Mouse (Mus musculus): ENCODE measurements around the gene Fdps. TPM values are rescaled to one million over a fixed set of nuclear protein-coding genes. Genes with fewer than 3 reads are reported as not detected.
"Not testable (repeated sequence)": the region's sequence is repeated elsewhere in the genome, so short reads cannot be mapped to it uniquely, and the experiment has no call there.

Fdps gene
- polyA plus RNA-seq, 1 experiment from 2014 or later = 332 TPM

GRCm38 (mm10) chr3:89084654-89085190 is 17.0 kb downstream of the Fdps start:
- Histone ChIP-seq H3K27me3 (ENCODE audit: control insufficient read depth, insufficient read depth, low read length) (peaks cover 9% of the 10 kb centered on the region), H3K4me2 (ENCODE audit: low read depth, low read length, severe bottlenecking) (no peak overlapping the region), H3K9ac (ENCODE audit: low read length) (no peak overlapping the region), H3K4me3 (ENCODE audit: low read depth, low read length) (no peak overlapping the region), H3K36me3 (ENCODE audit: control insufficient read depth, insufficient read depth, low read length) (no peaks in the 10 kb centered on the region), H3K9me3 (ENCODE audit: control insufficient read depth, low read length) (no peaks in the 10 kb centered on the region), H3K27ac (ENCODE audit: low read depth, low read length) (no peak overlapping the region), H3K4me1 (replicated peaks; ENCODE audit: control insufficient read depth, insufficient read depth, low read length) (peaks cover 6% of the 10 kb centered on the region; the same call in 1 of the 2 replicates)
- DNase-seq (ENCODE audit: low spot score) (no peak), ATAC-seq (replicated peaks; ENCODE audit: low FRiP score) (no peak)
- WGBS = 83% methylated on average over 12 of the region's 12 CpGs

GRCm38 (mm10) chr3:89084133-89084532 is 17.6 kb downstream of the Fdps start:
- DNase-seq (ENCODE audit: low spot score) (no peak), ATAC-seq (replicated peaks; ENCODE audit: low FRiP score) (no peak)
- Histone ChIP-seq H3K36me3 (ENCODE audit: control insufficient read depth, insufficient read depth, low read length) (peaks cover 3% of the 10 kb centered on the region; the same call in 1 of the 2 replicates), H3K9me3 (ENCODE audit: control insufficient read depth, low read length) (no peaks in the 10 kb centered on the region), H3K9ac (ENCODE audit: low read length) (no peak overlapping the region), H3K27me3 (ENCODE audit: control insufficient read depth, insufficient read depth, low read length) (peaks cover 8% of the 10 kb centered on the region), H3K4me3 (ENCODE audit: low read depth, low read length) (no peak overlapping the region), H3K4me2 (ENCODE audit: low read depth, low read length, severe bottlenecking) (no peak overlapping the region), H3K27ac (ENCODE audit: low read depth, low read length) (no peak overlapping the region), H3K4me1 (replicated peaks; ENCODE audit: control insufficient read depth, insufficient read depth, low read length) (0 out of 2 replicates have a peak, but pooled peaks cover 2% of the 10 kb centered on the region)
- WGBS = 84% methylated on average over 2 of the region's 2 CpGs

DNA sequence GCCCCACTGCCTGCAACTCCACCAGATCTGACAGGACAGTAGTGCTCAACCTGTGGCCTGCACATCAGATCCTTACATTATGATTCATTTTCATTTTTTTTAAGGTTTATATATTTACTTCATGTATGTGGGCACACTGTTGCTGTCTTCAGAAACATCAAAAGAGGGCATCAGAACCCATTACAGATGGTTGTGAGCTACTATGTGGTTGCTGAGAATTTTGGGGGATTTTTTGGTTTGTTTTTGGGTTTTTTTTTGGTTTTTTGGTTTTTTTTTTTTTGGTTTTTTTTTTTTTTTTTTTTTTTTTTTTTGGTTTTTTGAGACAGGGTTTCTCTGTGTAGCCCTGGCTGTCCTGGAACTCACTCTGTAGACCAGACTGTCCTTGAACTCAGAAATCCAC is 19.5 kb downstream of the Fdps start:
- H3K36me3 ChIP-seq (ENCODE audit: control insufficient read depth, insufficient read depth, low read length); H3K9ac ChIP-seq (ENCODE audit: low read length); H3K27me3 ChIP-seq (ENCODE audit: control insufficient read depth, insufficient read depth, low read length); DNase-seq (ENCODE audit: low spot score); H3K4me1 ChIP-seq (replicated peaks; ENCODE audit: control insufficient read depth, insufficient read depth, low read length); H3K9me3 ChIP-seq (ENCODE audit: control insufficient read depth, low read length); H3K4me3 ChIP-seq (ENCODE audit: low read depth, low read length); ATAC-seq (replicated peaks; ENCODE audit: low FRiP score); H3K4me2 ChIP-seq (ENCODE audit: low read depth, low read length, severe bottlenecking); H3K27ac ChIP-seq (ENCODE audit: low read depth, low read length): not testable (repeated sequence)

- peaks cover 17% of the 10 kb centered on the region for H3K36me3 ChIP-seq (ENCODE audit: control insufficient read depth, insufficient read depth, low read length)
- 94% methylated on average over 9 of the region's 9 CpGs for whole genome bisulfite sequencing
- DNase-seq (ENCODE audit: low spot score) = no peak
- H3K4me1 ChIP-seq (replicated peaks; ENCODE audit: control insufficient read depth, insufficient read depth, low read length) = no peaks in the 10 kb centered on the region
- no peak for ATAC-seq (replicated peaks; ENCODE audit: low FRiP score)
- H3K4me2 ChIP-seq (ENCODE audit: low read depth, low read length, severe bottlenecking) = no peak overlapping the region
- no peak overlapping the region for H3K9ac ChIP-seq (ENCODE audit: low read length)
- no peaks in the 10 kb centered on the region for H3K27me3 ChIP-seq (ENCODE audit: control insufficient read depth, insufficient read depth, low read length)
- H3K9me3 ChIP-seq (ENCODE audit: control insufficient read depth, low read length) = no peaks in the 10 kb centered on the region
- H3K4me3 ChIP-seq (ENCODE audit: low read depth, low read length) = no peak overlapping the region
- H3K27ac ChIP-seq (ENCODE audit: low read depth, low read length) = no peak overlapping the region
Observed at GRCm38 (mm10) chr3:89077383-89077782, 24.4 kb downstream of the Fdps start.

- ATAC-seq (replicated peaks; ENCODE audit: low FRiP score) (no peak), DNase-seq (ENCODE audit: low spot score) (no peak)
- Histone ChIP-seq H3K4me2 (ENCODE audit: low read depth, low read length, severe bottlenecking) (no peak overlapping the region), H3K9ac (ENCODE audit: low read length) (no peak overlapping the region), H3K27ac (ENCODE audit: low read depth, low read length) (no peak overlapping the region), H3K36me3 (ENCODE audit: control insufficient read depth, insufficient read depth, low read length) (peaks cover 19% of the 10 kb centered on the region), H3K9me3 (ENCODE audit: control insufficient read depth, low read length) (no peaks in the 10 kb centered on the region), H3K27me3 (ENCODE audit: control insufficient read depth, insufficient read depth, low read length) (no peaks in the 10 kb centered on the region), H3K4me3 (ENCODE audit: low read depth, low read length) (no peak overlapping the region), H3K4me1 (replicated peaks; ENCODE audit: control insufficient read depth, insufficient read depth, low read length) (no peaks in the 10 kb centered on the region)
Observed at GRCm38 (mm10) chr3:89067265-89067664, 34.5 kb downstream of the Fdps start.

DNA sequence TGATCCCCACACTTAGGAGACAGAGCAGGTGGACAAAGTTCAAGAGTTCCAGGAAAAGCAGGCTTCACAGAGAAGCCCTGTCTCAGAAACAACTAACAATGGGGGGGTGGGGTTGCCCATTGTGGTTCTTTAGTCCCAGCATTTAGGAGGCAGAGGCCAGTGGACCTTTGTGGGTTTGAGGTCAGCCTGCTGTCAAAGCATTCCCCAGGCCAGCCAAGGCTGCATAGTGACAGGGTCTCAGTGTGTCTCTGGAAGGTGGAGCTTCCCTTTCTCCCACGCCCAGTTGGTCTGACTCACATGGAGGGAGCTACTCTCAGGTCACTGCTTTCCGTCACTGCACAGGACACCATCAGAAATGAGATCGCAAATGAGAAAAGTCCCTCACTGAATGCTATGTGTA is 40.1 kb downstream of the Fdps start:
- Histone ChIP-seq H3K9me3 (ENCODE audit: control insufficient read depth, low read length) (no peaks in the 10 kb centered on the region), H3K27me3 (ENCODE audit: control insufficient read depth, insufficient read depth, low read length) (no peaks in the 10 kb centered on the region), H3K4me2 (ENCODE audit: low read depth, low read length, severe bottlenecking) (no peak overlapping the region), H3K4me1 (replicated peaks; ENCODE audit: control insufficient read depth, insufficient read depth, low read length) (no peaks in the 10 kb centered on the region), H3K4me3 (ENCODE audit: low read depth, low read length) (no peak overlapping the region), H3K27ac (ENCODE audit: low read depth, low read length) (no peak overlapping the region), H3K9ac (ENCODE audit: low read length) (no peak overlapping the region), H3K36me3 (ENCODE audit: control insufficient read depth, insufficient read depth, low read length) (peaks cover 7% of the 10 kb centered on the region; the same call in 1 of the 2 replicates)
- DNase-seq (ENCODE audit: low spot score) (no peak), ATAC-seq (replicated peaks; ENCODE audit: low FRiP score) (no peak)
- WGBS = 66% methylated on average over 3 of the region's 3 CpGs

GRCm38 (mm10) chr3:89058783-89059182 is 43.0 kb downstream of the Fdps start:
- ATAC-seq (replicated peaks; ENCODE audit: low FRiP score) = no peak
- no peak overlapping the region for H3K4me3 ChIP-seq (ENCODE audit: low read depth, low read length)
- H3K27me3 ChIP-seq (ENCODE audit: control insufficient read depth, insufficient read depth, low read length) = no peaks in the 10 kb centered on the region
- no peak for DNase-seq (ENCODE audit: low spot score)
- no peaks in the 10 kb centered on the region for H3K4me1 ChIP-seq (replicated peaks; ENCODE audit: control insufficient read depth, insufficient read depth, low read length)
- H3K36me3 ChIP-seq (ENCODE audit: control insufficient read depth, insufficient read depth, low read length) = peaks cover 3% of the 10 kb centered on the region; the same call in 1 of the 2 replicates
- no peak overlapping the region for H3K27ac ChIP-seq (ENCODE audit: low read depth, low read length)
- no peaks in the 10 kb centered on the region for H3K9me3 ChIP-seq (ENCODE audit: control insufficient read depth, low read length)
- 88% methylated on average over 3 of the region's 3 CpGs for WGBS
- H3K4me2 ChIP-seq (ENCODE audit: low read depth, low read length, severe bottlenecking) = no peak overlapping the region
- H3K9ac ChIP-seq (ENCODE audit: low read length) = no peak overlapping the region

GRCm38 (mm10) chr3:89058361-89058760 is 43.4 kb downstream of the Fdps start:
- Histone ChIP-seq H3K9me3 (ENCODE audit: control insufficient read depth, low read length) (no peaks in the 10 kb centered on the region), H3K4me1 (replicated peaks; ENCODE audit: control insufficient read depth, insufficient read depth, low read length) (no peaks in the 10 kb centered on the region), H3K36me3 (ENCODE audit: control insufficient read depth, insufficient read depth, low read length) (no peaks in the 10 kb centered on the region; the same call in 1 of the 2 replicates), H3K27ac (ENCODE audit: low read depth, low read length) (no peak overlapping the region), H3K27me3 (ENCODE audit: control insufficient read depth, insufficient read depth, low read length) (no peaks in the 10 kb centered on the region), H3K9ac (ENCODE audit: low read length) (no peak overlapping the region), H3K4me2 (ENCODE audit: low read depth, low read length, severe bottlenecking) (no peak overlapping the region), H3K4me3 (ENCODE audit: low read depth, low read length) (no peak overlapping the region)
- ATAC-seq (replicated peaks; ENCODE audit: low FRiP score) (no peak), DNase-seq (ENCODE audit: low spot score) (no peak)
- WGBS = 94% methylated on average over 9 of the region's 9 CpGs

All from forebrain, embryonic 11.5 days (tissue).